ENCODE assay signal across 20 mouse cellular contexts in genomic region chr9:116728093-116728492, GRCm38 (mm10).
DNase-seq lines count a peak whose midpoint lies in the region; ATAC-seq and TF ChIP-seq lines count a peak whose summit lies in the region.
"Had no signal": no experiment of that assay in that cellular context is flagged by ENCODE, and none has a peak within 500 bp of the region (broad histone marks: within the 10 kb centered on the region; RNA-seq: fewer than 3 reads in every experiment).

No protein-coding gene starts in this region.

- no peak for TF ChIP-seq EP300 in stomach, postnatal 0 days (optimal IDR thresholded peaks at IDR 0.05)

- H3K9ac ChIP-seq in lung, embryonic 14.5 days = no peak overlapping the region
- no peak overlapping the region for H3K9ac ChIP-seq in lung, embryonic 16.5 days (ENCODE audit: low read length)
- H3K9ac ChIP-seq in stomach, embryonic 14.5 days (replicated peaks; ENCODE audit: low read depth, low read length) = no peak overlapping the region
- no peak overlapping the region for H3K9ac ChIP-seq in stomach, postnatal 0 days (ENCODE audit: low read length)
- H3K9ac ChIP-seq: embryonic facial prominence, embryonic 12.5 days; forebrain, embryonic 13.5 days; forebrain, embryonic 15.5 days had no signal

- no peaks in the 10 kb centered on the region for H3K36me3 ChIP-seq in lung, embryonic 14.5 days (ENCODE audit: insufficient read depth)
- peaks cover under 1% of the 10 kb centered on the region; the same call in 1 of the 2 replicates for H3K36me3 ChIP-seq in lung, embryonic 16.5 days (ENCODE audit: control insufficient read depth, insufficient read depth, low read length)
- H3K36me3 ChIP-seq in stomach, embryonic 14.5 days (ENCODE audit: control insufficient read depth, insufficient read depth, low read length) = no peaks in the 10 kb centered on the region
- no peaks in the 10 kb centered on the region; the same call in 1 of the 2 replicates for H3K36me3 ChIP-seq in stomach, postnatal 0 days (ENCODE audit: control insufficient read depth, insufficient read depth, low read length)
- H3K36me3 ChIP-seq in embryonic facial prominence, embryonic 10.5 days (replicated peaks) = no peaks in the 10 kb centered on the region
- H3K36me3 ChIP-seq: embryonic facial prominence, embryonic 12.5 days; forebrain, embryonic 15.5 days had no signal

- H3K4me2 ChIP-seq in lung, embryonic 14.5 days = 0 out of 2 replicates have a peak overlapping the region, but pooled peaks have one; percentile 7
- H3K4me2 ChIP-seq in lung, embryonic 16.5 days (ENCODE audit: low read depth, low read length) = no peak overlapping the region
- H3K4me2 ChIP-seq in stomach, embryonic 14.5 days (replicated peaks; ENCODE audit: low read depth, low read length) = no peak overlapping the region
- no peak overlapping the region for H3K4me2 ChIP-seq in stomach, postnatal 0 days (replicated peaks; ENCODE audit: low read depth)
- H3K4me2 ChIP-seq: embryonic facial prominence, embryonic 12.5 days; forebrain, embryonic 13.5 days; forebrain, embryonic 15.5 days had no signal

- H3K4me1 ChIP-seq in lung, embryonic 14.5 days (ENCODE audit: insufficient read depth) = no peaks in the 10 kb centered on the region
- no peaks in the 10 kb centered on the region for H3K4me1 ChIP-seq in lung, embryonic 16.5 days (replicated peaks; ENCODE audit: control insufficient read depth, insufficient read depth, low read length)
- H3K4me1 ChIP-seq in stomach, embryonic 14.5 days (ENCODE audit: control insufficient read depth, insufficient read depth, low read length) = 0 out of 2 replicates have a peak, but pooled peaks cover 4% of the 10 kb centered on the region
- H3K4me1 ChIP-seq in stomach, postnatal 0 days (replicated peaks; ENCODE audit: control insufficient read depth, insufficient read depth) = no peaks in the 10 kb centered on the region
- no peaks in the 10 kb centered on the region for H3K4me1 ChIP-seq in embryonic facial prominence, embryonic 10.5 days
- H3K4me1 ChIP-seq: embryonic facial prominence, embryonic 12.5 days; forebrain, embryonic 13.5 days; forebrain, embryonic 15.5 days had no signal

- 36% methylated on average over 3 of the region's 3 CpGs for WGBS in lung, embryonic 14.5 days
- WGBS in lung, embryonic 16.5 days = 40% methylated on average over 3 of the region's 3 CpGs
- WGBS in stomach, embryonic 14.5 days = 62% methylated on average over 3 of the region's 3 CpGs
- 57% methylated on average over 3 of the region's 3 CpGs for WGBS in stomach, postnatal 0 days
- 90% methylated on average over 3 of the region's 3 CpGs for WGBS in embryonic facial prominence, embryonic 10.5 days

- no peak overlapping the region for H3K4me3 ChIP-seq in lung, embryonic 14.5 days (ENCODE audit: low read depth, low read length)
- no peak overlapping the region for H3K4me3 ChIP-seq in lung, embryonic 16.5 days (ENCODE audit: low read length)
- no peak overlapping the region for H3K4me3 ChIP-seq in stomach, embryonic 14.5 days (ENCODE audit: low read depth, low read length)
- no peak overlapping the region for H3K4me3 ChIP-seq in stomach, postnatal 0 days (ENCODE audit: low read depth, low read length)
- H3K4me3 ChIP-seq in embryonic facial prominence, embryonic 10.5 days = no peak overlapping the region
- H3K4me3 ChIP-seq: embryonic facial prominence, embryonic 12.5 days; forebrain, embryonic 13.5 days; forebrain, embryonic 15.5 days had no signal

- H3K27me3 ChIP-seq in lung, embryonic 14.5 days (ENCODE audit: insufficient read depth, low read length) = no peaks in the 10 kb centered on the region
- H3K27me3 ChIP-seq in lung, embryonic 16.5 days (ENCODE audit: control insufficient read depth, insufficient read depth, low read depth, low read length) = no peaks in the 10 kb centered on the region
- no peaks in the 10 kb centered on the region for H3K27me3 ChIP-seq in stomach, embryonic 14.5 days (ENCODE audit: control insufficient read depth, insufficient read depth, low read length)
- H3K27me3 ChIP-seq in stomach, postnatal 0 days (ENCODE audit: control insufficient read depth, insufficient read depth, low read length) = no peaks in the 10 kb centered on the region
- H3K27me3 ChIP-seq in embryonic facial prominence, embryonic 10.5 days (replicated peaks; ENCODE audit: low read depth, poor library complexity, severe bottlenecking) = no peaks in the 10 kb centered on the region
- H3K27me3 ChIP-seq: embryonic facial prominence, embryonic 12.5 days; forebrain, embryonic 13.5 days; forebrain, embryonic 15.5 days had no signal

- no peaks in the 10 kb centered on the region for H3K9me3 ChIP-seq in lung, embryonic 14.5 days (ENCODE audit: low read depth, low read length)
- no peaks in the 10 kb centered on the region for H3K9me3 ChIP-seq in lung, embryonic 16.5 days (ENCODE audit: control insufficient read depth, low read length)
- no peaks in the 10 kb centered on the region for H3K9me3 ChIP-seq in stomach, embryonic 14.5 days (ENCODE audit: control insufficient read depth, low read depth, low read length)
- H3K9me3 ChIP-seq in stomach, postnatal 0 days (ENCODE audit: control insufficient read depth, low read length) = no peaks in the 10 kb centered on the region
- no peaks in the 10 kb centered on the region for H3K9me3 ChIP-seq in embryonic facial prominence, embryonic 10.5 days
- H3K9me3 ChIP-seq: embryonic facial prominence, embryonic 12.5 days; forebrain, embryonic 13.5 days; forebrain, embryonic 15.5 days had no signal

- peak; percentile 56 for DNase-seq in lung, embryonic 14.5 days
- no peak for DNase-seq in lung, postnatal 36 days
- no peak for DNase-seq in lung, adult 18-20 months
- DNase-seq in stomach, postnatal 0 days (ENCODE audit: low spot score) = no peak
- DNase-seq in embryonic facial prominence, embryonic 10.5 days (ENCODE audit: low spot score) = no peak
- DNase-seq: adrenal gland, adult 2 months; adrenal gland, postnatal 10 days; adrenal gland, postnatal 25 days; cerebellum, adult 11 months; cerebellum, adult 18-20 months; cerebellum, adult 8-10 months; cerebellum, adult 9-11 months; cerebellum, postnatal 14 days; cerebellum, postnatal 36 days; embryo, embryonic 11 days had no signal

- ATAC-seq in lung, embryonic 14.5 days (ENCODE audit: insufficient read depth) = peak; percentile 58
- ATAC-seq in lung, embryonic 16.5 days (ENCODE audit: low read depth) = peak; percentile 61
- no peak for ATAC-seq in stomach, embryonic 14.5 days (ENCODE audit: insufficient number of reproducible peaks, insufficient read depth, low FRiP score, low read depth)
- ATAC-seq in stomach, postnatal 0 days (ENCODE audit: low FRiP score, low TSS enrichment) = no peak
- ATAC-seq: forebrain, embryonic 13.5 days; forebrain, embryonic 15.5 days had no signal

- peak overlapping the region; percentile 65 for H3K27ac ChIP-seq in lung, embryonic 14.5 days (ENCODE audit: low read depth)
- H3K27ac ChIP-seq in lung, embryonic 16.5 days (ENCODE audit: low read length) = peak overlapping the region; percentile 74
- H3K27ac ChIP-seq in stomach, embryonic 14.5 days (ENCODE audit: low read length) = 0 out of 2 replicates have a peak overlapping the region, but pooled peaks have one; percentile 45
- H3K27ac ChIP-seq in stomach, postnatal 0 days (replicated peaks) = no peak overlapping the region
- no peak overlapping the region for H3K27ac ChIP-seq in embryonic facial prominence, embryonic 10.5 days (replicated peaks)
- H3K27ac ChIP-seq: embryonic facial prominence, embryonic 12.5 days; forebrain, embryonic 13.5 days; forebrain, embryonic 15.5 days had no signal

- no peak for TF ChIP-seq CTCF in lung, embryonic 14.5 days (IDR thresholded peaks at IDR 0.05; ENCODE audit: low read depth)
- no peak for TF ChIP-seq CTCF in stomach, postnatal 0 days (IDR thresholded peaks at IDR 0.05; ENCODE audit: low read depth)

Comparison
In these comparisons a context has a peak if more than half of its experiments do, and no peak if none do; other contexts are left out.
1. H3K27ac ChIP-seq: peak in lung, embryonic 14.5 days (single experiment), lung, embryonic 16.5 days (single experiment) and stomach, embryonic 14.5 days (single experiment); none in stomach, postnatal 0 days (single experiment) and embryonic facial prominence, embryonic 10.5 days (single experiment).
2. ATAC-seq: peak in lung, embryonic 14.5 days (single experiment) and lung, embryonic 16.5 days (single experiment); none in stomach, embryonic 14.5 days (single experiment) and stomach, postnatal 0 days (single experiment).